Mouse (Mus musculus) liver, embryonic 14.5 days (tissue): Measurements from ENCODE around the gene 4931414P19Rik.

Source experiments
- CTCF ChIP-seq: IDR thresholded peaks from 2 replicates; pipeline ENCODE4 v1.5.1; 2016; ENCODE audit warnings: antibody characterized with exemption, low read depth, control low read depth
- EP300 ChIP-seq: IDR thresholded peaks from 2 replicates; pipeline ENCODE4 v1.6.1; 2016; ENCODE audit warnings: antibody characterized with exemption, low read depth

DNA sequence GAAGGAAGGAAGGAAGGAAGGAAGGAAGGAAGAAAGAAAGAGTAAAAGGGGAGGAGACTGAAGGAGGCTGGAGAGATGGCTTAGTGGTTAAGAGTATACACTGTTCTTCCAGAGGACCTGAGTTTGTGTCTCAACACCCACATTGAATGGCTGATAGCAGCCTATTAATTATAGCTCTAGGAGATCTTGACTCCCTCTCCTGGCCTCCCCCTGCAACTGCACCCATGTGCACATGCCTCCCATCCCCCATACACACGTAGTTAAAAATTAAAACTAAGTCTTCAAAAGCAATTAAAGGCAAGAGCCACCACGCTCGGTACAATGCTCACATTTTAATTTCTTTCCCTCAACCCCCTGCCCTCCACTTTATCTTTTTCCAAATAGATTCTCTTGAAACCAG, 11.7 kb downstream of the 4931414P19Rik start:
- peak; percentile 63 for TF ChIP-seq CTCF
- no peak for TF ChIP-seq EP300
